ENCODE assay signal across 26 mouse cellular contexts in the genomic region with DNA sequence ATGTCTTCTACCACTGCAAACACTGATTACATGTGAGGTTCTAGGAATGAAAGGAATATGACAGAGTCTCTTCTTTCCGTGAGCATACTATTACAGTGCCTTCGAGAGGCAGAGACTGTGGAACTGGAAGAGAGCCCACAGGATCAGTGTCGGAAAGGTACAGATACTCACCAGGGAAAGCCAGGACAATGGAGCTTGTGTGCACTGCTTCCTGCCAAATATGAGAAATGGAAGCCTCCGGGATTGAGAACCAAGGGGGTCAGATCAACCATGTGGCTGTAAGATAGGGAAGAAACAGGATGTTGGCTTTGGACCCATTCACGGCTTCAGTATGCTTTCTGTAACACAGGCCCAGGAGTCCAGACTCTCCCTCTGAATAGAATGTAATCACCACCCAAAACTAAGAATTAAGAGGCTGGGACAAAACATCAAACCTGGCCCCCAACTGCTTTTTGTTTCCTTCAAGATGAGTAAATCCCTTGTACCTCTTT. TPM values are rescaled to one million over a fixed set of nuclear protein-coding genes. Genes with fewer than 3 reads are reported as not detected.
"Had no signal": no experiment of that assay in that cellular context is flagged by ENCODE, and none has a peak within 500 bp of the region (broad histone marks: within the 10 kb centered on the region; RNA-seq: fewer than 3 reads in every experiment).

No protein-coding gene starts in this region.

- ATAC-seq: liver, embryonic 12.5 days; midbrain, embryonic 13.5 days; midbrain, embryonic 16.5 days had no signal

- H3K4me1 ChIP-seq: limb, embryonic 13.5 days; liver, embryonic 12.5 days; liver, embryonic 15.5 days; lung, embryonic 15.5 days; stomach, embryonic 15.5 days had no signal

- H3K9ac ChIP-seq: limb, embryonic 13.5 days; liver, embryonic 12.5 days; liver, embryonic 15.5 days; lung, embryonic 15.5 days; midbrain, embryonic 13.5 days; stomach, embryonic 15.5 days had no signal

- H3K9me3 ChIP-seq: limb, embryonic 10.5 days; limb, embryonic 13.5 days; liver, embryonic 12.5 days; liver, embryonic 15.5 days; lung, embryonic 15.5 days; megakaryocyte, embryonic 14.5 days; midbrain, embryonic 10.5 days; midbrain, embryonic 13.5 days; neural tube, embryonic 13.5 days; stomach, embryonic 15.5 days had no signal

- H3K27ac ChIP-seq: kidney, postnatal 0 days; layer of hippocampus, adult 2 months; limb, embryonic 10.5 days; limb, embryonic 13.5 days; liver, embryonic 12.5 days; liver, embryonic 15.5 days; lung, embryonic 15.5 days; midbrain, embryonic 10.5 days; midbrain, embryonic 13.5 days; neural tube, embryonic 13.5 days; stomach, embryonic 15.5 days had no signal

- DNase-seq: kidney, postnatal 25 days; layer of hippocampus, adult 9-11 months; liver; lung, adult 18-20 months; lung, postnatal 10 days; lung, postnatal 36 days; retina, postnatal 1 day; right cerebral cortex, postnatal 25 days; spleen, adult 18-20 months; thymus, postnatal 25 days had no signal

- H3K4me3 ChIP-seq: layer of hippocampus, adult 2 months; limb, embryonic 10.5 days; limb, embryonic 13.5 days; liver, embryonic 12.5 days; liver, embryonic 15.5 days; lung, embryonic 15.5 days; megakaryocyte, embryonic 14.5 days; midbrain, embryonic 10.5 days; midbrain, embryonic 13.5 days; myocyte; neural tube, embryonic 13.5 days; stomach, embryonic 15.5 days had no signal

- H3K27me3 ChIP-seq: limb, embryonic 13.5 days; liver, embryonic 12.5 days; liver, embryonic 15.5 days; lung, embryonic 15.5 days; megakaryocyte, embryonic 14.5 days; midbrain, embryonic 13.5 days; neural tube, embryonic 13.5 days; stomach, embryonic 15.5 days had no signal

- H3K4me2 ChIP-seq: limb, embryonic 13.5 days; liver, embryonic 12.5 days; liver, embryonic 15.5 days; lung, embryonic 15.5 days; midbrain, embryonic 13.5 days; neural tube, embryonic 13.5 days; stomach, embryonic 15.5 days had no signal

RNA-seq across cellular contexts. Expression of gene 2610318N02Rik, which starts 7.6 kb away (rescaled TPM):
- total RNA-seq: neutrophil, adult 5-6 weeks had no signal

RNA-seq across cellular contexts. Expression of gene Ccdc116, which starts 29.7 kb away (rescaled TPM):
- total RNA-seq: monocyte, adult 5-6 weeks had no signal
